Mouse (Mus musculus) limb, embryonic 13.5 days (tissue): Measurements from ENCODE around the gene Chrna3. TPM values are rescaled to one million over a fixed set of nuclear protein-coding genes. Genes with fewer than 3 reads are reported as not detected.
A peak's percentile ranks its signal among the peaks of the same experiment; 100 is the strongest.

Experiments used
- ATAC-seq: fragments of 200-750 bp; cut with Nextera tagmentation; 2 replicates; pipeline ENCODE4 v1.8.0; 2017; ENCODE audit warnings: low read depth, moderate number of reproducible peaks, moderate TSS enrichment; ENCODE audit not compliant: low FRiP score
- H3K27ac ChIP-seq: fragments of 300-500 bp; sonication (generic); 2 replicates; pipeline ENCODE4 v1.5.1; 2015; ENCODE audit warnings: inconsistent platforms, mild to moderate bottlenecking, moderate library complexity
- H3K27me3 ChIP-seq: fragments of 300-500 bp; sonication (generic); 2 replicates; pipeline ENCODE4 v1.6.1; 2015; ENCODE audit warnings: mild to moderate bottlenecking, inconsistent platforms
- H3K36me3 ChIP-seq: fragments of 300-500 bp; sonication (generic); 2 replicates; pipeline ENCODE4 v1.6.1; 2015; ENCODE audit warnings: inconsistent platforms, mild to moderate bottlenecking, moderate library complexity
- H3K4me1 ChIP-seq: fragments of 300-500 bp; sonication (generic); 2 replicates; pipeline ENCODE4 v1.6.1; 2015; ENCODE audit warnings: inconsistent platforms
- H3K4me2 ChIP-seq: fragments of 300-500 bp; sonication (generic); replicated peaks from 2 replicates; pipeline ENCODE4 v1.6.1; 2015; ENCODE audit warnings: inconsistent platforms, mild to moderate bottlenecking, moderate library complexity
- H3K4me3 ChIP-seq: fragments of 300-500 bp; sonication (generic); 2 replicates; pipeline ENCODE4 v1.5.1; 2015; ENCODE audit warnings: moderate library complexity, mild to moderate bottlenecking, inconsistent platforms
- H3K9ac ChIP-seq: fragments of 300-500 bp; sonication (generic); 2 replicates; pipeline ENCODE4 v1.6.1; 2015; ENCODE audit warnings: mild to moderate bottlenecking, inconsistent platforms
- H3K9me3 ChIP-seq: fragments of 300-500 bp; sonication (generic); 2 replicates; pipeline ENCODE4 v1.6.1; 2016; ENCODE audit warnings: inconsistent platforms
- WGBS: fragments of 180-500 bp; shearing (Covaris S2); methylation state at CpG from one replicate; pipeline ENCODE4 v1.1.7; 2015; 5-methylcytosine and 5-hydroxymethylcytosine counted together
- polyA plus RNA-seq: library from polyadenylated mRNA; unstranded; fragments of >200 nt; fragmentation: Nextera tagmentation; extraction: Ambion mirVana; gene quantifications from 2 replicates; pipeline ENCODE4 v1.2.1, GENCODE M21; 2015

The Chrna3 gene
- polyA plus RNA-seq, 1 experiment from 2014 or later = 0.06 TPM

GRCm38 (mm10) chr9:54990362-54990761 lies 36.0 kb downstream of the Chrna3 start:
- ATAC-seq = no peak
- H3K9me3 ChIP-seq = no peaks in the 10 kb centered on the region
- 78% methylated on average over 3 of the region's 3 CpGs for WGBS
- H3K4me2 ChIP-seq = no peak overlapping the region
- H3K36me3 ChIP-seq = no peaks in the 10 kb centered on the region
- H3K27me3 ChIP-seq = no peaks in the 10 kb centered on the region
- no peak overlapping the region for H3K9ac ChIP-seq
- no peaks in the 10 kb centered on the region for H3K4me1 ChIP-seq
- no peak overlapping the region for H3K27ac ChIP-seq
- H3K4me3 ChIP-seq = no peak overlapping the region

GRCm38 (mm10) chr9:54982401-54982800 lies 44.0 kb downstream of the Chrna3 start:
- WGBS = 5% methylated on average over 7 of the region's 7 CpGs
- H3K4me2 ChIP-seq = peak overlapping the region; percentile 90
- H3K4me1 ChIP-seq = peaks cover 15% of the 10 kb centered on the region
- peaks cover 42% of the 10 kb centered on the region for H3K27me3 ChIP-seq
- H3K9ac ChIP-seq = no peak overlapping the region; the same call in 1 of the 2 replicates
- no peak for ATAC-seq
- no peaks in the 10 kb centered on the region for H3K9me3 ChIP-seq
- H3K36me3 ChIP-seq = no peaks in the 10 kb centered on the region
- H3K4me3 ChIP-seq = peak overlapping the region; percentile 69
- no peak overlapping the region for H3K27ac ChIP-seq

DNA sequence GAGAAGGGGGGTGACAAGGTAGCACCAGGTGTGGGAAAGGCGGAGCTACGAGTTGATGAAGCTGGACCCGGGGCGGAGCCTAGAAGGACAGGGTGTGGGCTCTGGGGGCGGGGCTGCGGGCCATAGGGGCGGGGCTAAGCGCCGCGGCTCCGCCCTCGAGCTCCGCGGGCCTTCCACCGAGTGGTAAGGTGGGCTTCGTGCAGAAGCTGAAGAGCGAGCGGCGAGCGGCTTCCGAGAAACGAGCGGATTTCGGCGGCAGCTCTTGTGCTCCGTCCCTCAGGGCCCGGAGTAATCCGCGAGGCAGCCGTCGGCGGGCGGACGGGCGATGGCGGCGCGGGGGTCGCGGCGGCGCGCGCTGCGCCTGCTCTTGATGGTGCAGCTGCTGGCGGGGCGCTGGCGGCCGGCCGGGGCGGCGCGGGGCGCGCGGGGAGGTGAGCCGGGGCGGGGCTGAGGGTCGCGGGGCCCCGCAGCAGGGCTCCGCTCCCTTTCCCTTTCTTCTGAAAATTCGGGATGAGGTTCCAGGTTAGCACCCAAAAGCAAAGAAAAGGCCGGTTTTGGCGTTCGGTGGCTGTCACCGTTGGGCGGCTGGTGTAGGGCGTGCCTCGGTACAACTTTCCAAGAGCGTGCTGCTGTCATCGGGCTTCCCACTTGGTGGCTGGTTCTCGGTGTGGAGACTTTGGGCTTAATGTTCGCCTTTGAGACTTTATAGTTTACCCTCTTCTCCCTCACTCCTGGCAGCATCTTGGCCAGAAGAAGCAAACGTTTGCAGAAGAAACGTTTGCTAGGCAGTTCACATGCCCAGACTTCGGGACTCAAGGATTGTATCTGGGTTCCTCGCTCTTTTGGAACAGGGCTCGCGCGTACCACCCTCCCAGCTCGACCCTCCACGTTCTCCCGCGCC lies 44.8 kb downstream of the Chrna3 start:
- WGBS = under 1% methylated on average over 84 of the region's 85 CpGs
- peaks cover 15% of the 10 kb centered on the region for H3K4me1 ChIP-seq
- H3K27me3 ChIP-seq = peaks cover 42% of the 10 kb centered on the region
- H3K4me3 ChIP-seq = peak overlapping the region; percentile 69
- peak overlapping the region; percentile 90 for H3K4me2 ChIP-seq
- no peaks in the 10 kb centered on the region for H3K9me3 ChIP-seq
- no peak overlapping the region for H3K27ac ChIP-seq
- peak overlapping the region; percentile 71 for H3K9ac ChIP-seq
- H3K36me3 ChIP-seq = no peaks in the 10 kb centered on the region
- ATAC-seq = peak; percentile 76; the same call in 1 of the 2 replicates

DNA sequence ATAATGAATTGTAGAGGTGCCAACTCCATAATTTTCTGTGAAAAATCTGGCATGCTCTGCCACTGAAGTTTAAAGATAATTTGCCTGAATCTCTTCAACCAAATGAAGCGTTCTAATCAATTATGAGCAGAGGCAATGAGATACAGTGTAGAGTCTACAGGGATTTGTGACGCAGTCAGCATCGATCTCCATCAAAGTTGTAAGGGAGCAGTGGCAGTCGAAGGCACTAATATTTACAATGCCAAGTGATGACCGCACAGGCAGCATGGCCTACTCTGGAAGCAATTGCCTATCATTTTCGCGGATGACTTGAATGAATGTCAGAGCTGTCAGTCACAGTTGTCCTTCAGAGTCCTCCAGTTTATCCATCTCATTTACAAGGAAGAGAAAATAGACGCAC lies 45.7 kb downstream of the Chrna3 start, which contains the start of gene Chrna5:
Gene Chrna5, plus strand, starts transcription at position 207 of the 400 bp plus-strand sequence.
- 68% methylated on average over 8 of the region's 8 CpGs for WGBS
- H3K27me3 ChIP-seq = peaks cover 42% of the 10 kb centered on the region

DNA sequence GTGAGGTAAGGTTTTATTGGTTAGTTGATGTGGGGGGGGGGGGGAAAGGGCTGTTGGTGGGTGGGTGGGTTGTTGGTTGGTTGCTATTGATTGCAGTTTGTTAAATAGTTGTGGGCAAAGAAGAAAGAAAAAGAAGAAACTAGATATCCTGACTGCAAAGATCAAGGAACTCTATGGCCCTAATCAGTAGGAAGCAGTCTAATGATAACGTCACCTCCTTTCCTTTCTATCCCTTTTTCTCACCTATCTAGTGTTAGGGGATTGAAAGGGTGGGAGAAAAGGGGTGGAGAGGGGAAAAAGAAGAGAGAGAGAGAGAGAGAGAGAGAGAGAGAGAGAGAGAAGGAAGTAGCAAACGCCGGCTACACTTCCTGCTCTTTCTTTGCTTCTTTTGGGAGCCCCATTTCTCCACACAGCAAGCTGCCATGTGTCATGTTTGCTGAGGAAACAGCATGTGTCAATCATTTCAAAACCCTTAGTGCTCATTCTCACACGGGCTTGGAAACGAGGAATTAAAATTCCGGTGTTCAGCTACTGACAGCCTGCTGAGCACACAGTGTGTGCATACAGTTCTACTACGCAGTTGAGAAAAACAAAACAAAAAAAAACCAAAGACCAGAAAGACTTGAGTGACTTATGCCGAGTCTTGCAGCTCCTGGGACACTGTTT lies 56.3 kb downstream of the Chrna3 start:
- no peak overlapping the region for H3K9ac ChIP-seq
- ATAC-seq = no peak
- no peak overlapping the region for H3K4me3 ChIP-seq
- no peaks in the 10 kb centered on the region for H3K4me1 ChIP-seq
- 70% methylated on average over 8 of the region's 8 CpGs for WGBS
- no peak overlapping the region for H3K27ac ChIP-seq
- H3K4me2 ChIP-seq = no peak overlapping the region
- no peaks in the 10 kb centered on the region for H3K27me3 ChIP-seq
- no peaks in the 10 kb centered on the region for H3K9me3 ChIP-seq
- H3K36me3 ChIP-seq = no peaks in the 10 kb centered on the region

More for the DNA sequence above, 45.7 kb downstream of the Chrna3 start, which contains the start of gene Chrna5:
- Histone ChIP-seq H3K9ac (peak within 1 kb of the TSS; percentile 71), H3K27ac (no peak within 1 kb of the TSS), H3K9me3 (no peaks in the 10 kb centered on the region), H3K4me1 (peaks cover 15% of the 10 kb centered on the region), H3K4me3 (peak within 1 kb of the TSS; percentile 69), H3K4me2 (peak within 1 kb of the TSS; percentile 90), H3K36me3 (no peaks in the 10 kb centered on the region)
- no peak for ATAC-seq

DNA sequence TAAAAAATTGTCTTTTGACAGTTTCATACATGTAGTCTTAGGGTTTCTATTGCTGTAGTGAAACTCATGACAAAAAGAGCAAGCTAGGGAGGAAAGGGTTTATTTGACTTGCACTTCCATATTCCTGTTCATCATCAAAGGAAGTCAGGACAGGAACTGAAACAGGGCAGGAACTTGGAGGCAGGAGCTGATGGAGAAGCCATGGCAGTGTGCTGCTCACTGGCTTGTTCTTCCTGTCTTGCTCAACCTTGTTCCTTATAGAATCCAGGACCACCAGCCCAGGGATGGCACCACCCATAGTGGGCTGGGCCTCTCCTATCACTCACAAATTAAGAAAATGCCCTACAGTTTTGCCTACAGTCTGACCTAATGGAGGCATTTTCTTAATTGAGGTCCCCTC lies 62.7 kb downstream of the Chrna3 start:
- no peak overlapping the region for H3K27ac ChIP-seq
- no peak for ATAC-seq
- H3K4me2 ChIP-seq = no peak overlapping the region
- H3K4me3 ChIP-seq = no peak overlapping the region
- H3K9ac ChIP-seq = no peak overlapping the region
- no peaks in the 10 kb centered on the region for H3K27me3 ChIP-seq
- H3K4me1 ChIP-seq = no peaks in the 10 kb centered on the region
- no peaks in the 10 kb centered on the region for H3K9me3 ChIP-seq
- H3K36me3 ChIP-seq = peaks cover 18% of the 10 kb centered on the region

DNA sequence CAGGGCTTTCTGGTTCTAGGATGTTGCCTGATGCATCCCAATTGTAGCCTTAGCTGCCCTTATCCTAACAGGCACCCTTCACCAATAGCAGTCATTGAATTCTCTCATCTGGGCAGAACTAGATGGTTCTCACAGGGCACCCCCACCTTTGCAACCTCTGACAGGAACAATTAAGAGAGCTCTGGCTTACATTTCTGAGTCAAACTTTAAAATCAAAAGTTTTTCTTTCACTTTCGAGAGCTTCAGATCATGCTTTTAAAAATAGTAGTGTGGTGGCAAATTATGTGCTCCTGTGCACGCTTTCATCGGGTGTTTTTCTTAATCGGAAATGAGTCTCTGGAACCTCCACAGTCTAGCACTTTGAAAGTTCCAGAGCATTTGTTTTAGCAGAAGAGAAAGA lies 65.3 kb downstream of the Chrna3 start:
- no peak overlapping the region for H3K4me2 ChIP-seq
- 90% methylated on average over 4 of the region's 4 CpGs for WGBS
- no peaks in the 10 kb centered on the region for H3K9me3 ChIP-seq
- H3K4me1 ChIP-seq = no peaks in the 10 kb centered on the region
- no peak overlapping the region for H3K27ac ChIP-seq
- H3K9ac ChIP-seq = no peak overlapping the region
- H3K4me3 ChIP-seq = no peak overlapping the region
- ATAC-seq = no peak
- peaks cover 43% of the 10 kb centered on the region for H3K36me3 ChIP-seq
- no peaks in the 10 kb centered on the region for H3K27me3 ChIP-seq

Other genes with a start within 250 kb of the Chrna3 start
- gene Ireb2, start 162.8 kb downstream of the Chrna3 start, polyA plus RNA-seq = 34.7 and 38.7 TPM in 2 replicates
- 6.9 and 7.2 TPM in 2 replicates for gene Hykk, start 109.3 kb downstream of the Chrna3 start, polyA plus RNA-seq
- gene Psma4, start 75.8 kb downstream of the Chrna3 start, polyA plus RNA-seq = 314 and 323 TPM in 2 replicates
- 1.0 and 1.2 TPM in 2 replicates for gene AY074887, start 75.6 kb downstream of the Chrna3 start, polyA plus RNA-seq
- gene Chrna5, start 45.7 kb downstream of the Chrna3 start, polyA plus RNA-seq = 1.1 and 1.4 TPM in 2 replicates
- gene Chrnb4, start 22.2 kb upstream of the Chrna3 start, polyA plus RNA-seq = 0.14 TPM in 2 replicates
- 39.0 and 39.3 TPM in 2 replicates for gene Ube2q2, start 122.3 kb upstream of the Chrna3 start, polyA plus RNA-seq
- 63.6 and 63.7 TPM in 2 replicates for gene Fbxo22, start 182.4 kb upstream of the Chrna3 start, polyA plus RNA-seq